Mouse (Mus musculus) neural tube, postnatal 0 days (tissue): Measurements from ENCODE around the gene Gm20924. TPM values are rescaled to one million over a fixed set of nuclear protein-coding genes. Genes with fewer than 3 reads are reported as not detected.

Source experiments
- polyA plus RNA-seq: library from polyadenylated mRNA; unstranded; fragments of >200 nt; fragmentation: Nextera tagmentation; extraction: Ambion mirVana; gene quantifications from 2 replicates; pipeline ENCODE4 v1.2.1, GENCODE M21; 2015

Gene Gm20924
- not detected in 2 replicates for polyA plus RNA-seq

DNA sequence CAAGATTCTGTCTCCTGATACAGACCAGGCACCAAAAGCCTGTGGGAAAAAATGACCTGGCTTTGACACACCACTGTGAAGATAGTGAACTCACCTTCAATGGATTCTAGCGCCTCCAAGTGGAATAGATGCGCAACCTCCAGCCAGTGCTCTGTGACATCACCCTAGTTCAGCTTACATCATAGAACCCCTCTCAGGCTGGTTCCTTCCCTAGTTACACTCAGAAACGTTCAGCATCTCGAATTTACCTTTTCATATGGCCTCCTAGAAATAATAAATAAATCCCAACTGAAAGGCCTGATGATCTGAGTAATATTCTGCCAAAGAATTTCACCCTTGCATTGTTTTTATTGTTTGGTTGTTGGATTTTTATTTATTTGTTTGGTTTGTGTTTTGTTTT is at the start of gene Gm20924:
Gm20924 (minus strand) TSS at position 101 of the 400 bp plus-strand sequence.

Other genes starting within 250 kb of the Gm20924 start
- gene Gm20736, start 170.2 kb upstream of the Gm20924 start, polyA plus RNA-seq, result not detected in 2 replicates